Mouse (Mus musculus): Measurements from ENCODE around the gene Abhd5. TPM values are rescaled to one million over a fixed set of nuclear protein-coding genes. Genes with fewer than 3 reads are reported as not detected.

Gene Abhd5
- polyA plus RNA-seq, 1 experiment from 2014 or later, result 25.6 TPM

- H3K27me3 ChIP-seq (ENCODE audit: insufficient read depth, low read length), result no peaks in the 10 kb centered on the region
- ATAC-seq (ENCODE audit: insufficient read depth) (no peak), DNase-seq (no peak)
- H3K4me2 ChIP-seq, result no peak overlapping the region
- no peak overlapping the region for H3K4me3 ChIP-seq (ENCODE audit: low read depth, low read length)
- H3K27ac ChIP-seq (ENCODE audit: low read depth), result no peak overlapping the region
- WGBS, result 37% methylated on average over 3 of the region's 3 CpGs
- no peak for TF ChIP-seq CTCF (IDR thresholded peaks at IDR 0.05; ENCODE audit: low read depth)
- H3K36me3 ChIP-seq (ENCODE audit: insufficient read depth), result no peaks in the 10 kb centered on the region
- H3K4me1 ChIP-seq (ENCODE audit: insufficient read depth), result no peaks in the 10 kb centered on the region
- no peak overlapping the region for H3K9ac ChIP-seq
- H3K9me3 ChIP-seq (ENCODE audit: low read depth, low read length), result no peaks in the 10 kb centered on the region
Measured at GRCm38 (mm10) chr9:122386015-122386414, 34.6 kb downstream of the Abhd5 start.

- WGBS, result 64% methylated on average over 5 of the region's 5 CpGs
Measured at GRCm38 (mm10) chr9:122389287-122389920, 38.0 kb downstream of the Abhd5 start.

GRCm38 (mm10) chr9:122395816-122396215 lies 44.4 kb downstream of the Abhd5 start:
- no peaks in the 10 kb centered on the region for H3K9me3 ChIP-seq (ENCODE audit: low read depth, low read length)
- H3K4me2 ChIP-seq, result no peak overlapping the region
- 62% methylated on average over 5 of the region's 5 CpGs for WGBS
- H3K27me3 ChIP-seq (ENCODE audit: insufficient read depth, low read length), result no peaks in the 10 kb centered on the region
- H3K27ac ChIP-seq (ENCODE audit: low read depth), result no peak overlapping the region
- no peaks in the 10 kb centered on the region for H3K36me3 ChIP-seq (ENCODE audit: insufficient read depth)
- TF ChIP-seq CTCF (IDR thresholded peaks at IDR 0.05; ENCODE audit: low read depth), result no peak
- no peak overlapping the region for H3K9ac ChIP-seq
- H3K4me3 ChIP-seq (ENCODE audit: low read depth, low read length), result no peak overlapping the region
- H3K4me1 ChIP-seq (ENCODE audit: insufficient read depth), result no peaks in the 10 kb centered on the region
- no peak for DNase-seq
- ATAC-seq (ENCODE audit: insufficient read depth), result no peak

More at GRCm38 (mm10) chr9:122389287-122389920, 38.0 kb downstream of the Abhd5 start:
- Histone ChIP-seq H3K4me2 (no peak overlapping the region), H3K9me3 (ENCODE audit: low read depth, low read length) (no peaks in the 10 kb centered on the region), H3K9ac (no peak overlapping the region), H3K27me3 (ENCODE audit: insufficient read depth, low read length) (no peaks in the 10 kb centered on the region), H3K4me3 (ENCODE audit: low read depth, low read length) (no peak overlapping the region), H3K27ac (ENCODE audit: low read depth) (no peak overlapping the region), H3K4me1 (ENCODE audit: insufficient read depth) (no peaks in the 10 kb centered on the region), H3K36me3 (ENCODE audit: insufficient read depth) (no peaks in the 10 kb centered on the region)
- no peak for TF ChIP-seq CTCF (IDR thresholded peaks at IDR 0.05; ENCODE audit: low read depth)
- DNase-seq (no peak), ATAC-seq (ENCODE audit: insufficient read depth) (no peak)

- Histone ChIP-seq H3K4me1 (ENCODE audit: insufficient read depth) (no peaks in the 10 kb centered on the region), H3K27ac (ENCODE audit: low read depth) (no peak overlapping the region), H3K9ac (no peak overlapping the region), H3K9me3 (ENCODE audit: low read depth, low read length) (no peaks in the 10 kb centered on the region), H3K36me3 (ENCODE audit: insufficient read depth) (no peaks in the 10 kb centered on the region), H3K4me2 (no peak overlapping the region), H3K4me3 (ENCODE audit: low read depth, low read length) (no peak overlapping the region), H3K27me3 (ENCODE audit: insufficient read depth, low read length) (no peaks in the 10 kb centered on the region)
- DNase-seq (no peak), ATAC-seq (ENCODE audit: insufficient read depth) (no peak)
- 93% methylated on average over 1 of the region's 1 CpGs for WGBS
- no peak for TF ChIP-seq CTCF (IDR thresholded peaks at IDR 0.05; ENCODE audit: low read depth)
Measured at GRCm38 (mm10) chr9:122397156-122397555, 45.7 kb downstream of the Abhd5 start.

- H3K4me3 ChIP-seq (ENCODE audit: low read depth, low read length), result no peak overlapping the region
- no peak for TF ChIP-seq CTCF (IDR thresholded peaks at IDR 0.05; ENCODE audit: low read depth)
- DNase-seq, result no peak
- WGBS, result 49% methylated on average over 7 of the region's 7 CpGs
- H3K4me1 ChIP-seq (ENCODE audit: insufficient read depth), result no peaks in the 10 kb centered on the region
- no peak overlapping the region for H3K9ac ChIP-seq
- no peaks in the 10 kb centered on the region for H3K9me3 ChIP-seq (ENCODE audit: low read depth, low read length)
- no peaks in the 10 kb centered on the region for H3K36me3 ChIP-seq (ENCODE audit: insufficient read depth)
- H3K4me2 ChIP-seq, result no peak overlapping the region
- no peak for ATAC-seq (ENCODE audit: insufficient read depth)
- H3K27ac ChIP-seq (ENCODE audit: low read depth), result no peak overlapping the region
- no peaks in the 10 kb centered on the region for H3K27me3 ChIP-seq (ENCODE audit: insufficient read depth, low read length)
Measured at GRCm38 (mm10) chr9:122398746-122399145, 47.3 kb downstream of the Abhd5 start.

- Histone ChIP-seq H3K27ac (ENCODE audit: low read depth) (no peak overlapping the region), H3K4me2 (no peak overlapping the region), H3K36me3 (ENCODE audit: insufficient read depth) (no peaks in the 10 kb centered on the region), H3K27me3 (ENCODE audit: insufficient read depth, low read length) (no peaks in the 10 kb centered on the region), H3K9me3 (ENCODE audit: low read depth, low read length) (no peaks in the 10 kb centered on the region), H3K9ac (no peak overlapping the region), H3K4me1 (ENCODE audit: insufficient read depth) (no peaks in the 10 kb centered on the region), H3K4me3 (ENCODE audit: low read depth, low read length) (no peak overlapping the region)
- 83% methylated on average over 4 of the region's 4 CpGs for WGBS
- TF ChIP-seq CTCF (IDR thresholded peaks at IDR 0.05; ENCODE audit: low read depth), result no peak
- ATAC-seq (ENCODE audit: insufficient read depth) (no peak), DNase-seq (no peak)
Measured at GRCm38 (mm10) chr9:122401239-122401638, 49.8 kb downstream of the Abhd5 start.

GRCm38 (mm10) chr9:122410437-122411175 lies 59.2 kb downstream of the Abhd5 start:
- DNase-seq (no peak), ATAC-seq (ENCODE audit: insufficient read depth) (no peak)
- Histone ChIP-seq H3K36me3 (ENCODE audit: insufficient read depth) (no peaks in the 10 kb centered on the region), H3K4me1 (ENCODE audit: insufficient read depth) (no peaks in the 10 kb centered on the region), H3K9ac (no peak overlapping the region), H3K9me3 (ENCODE audit: low read depth, low read length) (no peaks in the 10 kb centered on the region), H3K4me3 (ENCODE audit: low read depth, low read length) (no peak overlapping the region), H3K4me2 (no peak overlapping the region), H3K27me3 (ENCODE audit: insufficient read depth, low read length) (no peaks in the 10 kb centered on the region), H3K27ac (ENCODE audit: low read depth) (no peak overlapping the region)
- 87% methylated on average over 16 of the region's 16 CpGs for WGBS
- no peak for TF ChIP-seq CTCF (IDR thresholded peaks at IDR 0.05; ENCODE audit: low read depth)
